Mouse (Mus musculus) thymus, postnatal 14 days (tissue): Measurements from ENCODE around the gene Notum.

Experiments
- DNase-seq: peaks from one replicate; pipeline ENCODE4 v3.0.0; 2021

Notum gene

DNA sequence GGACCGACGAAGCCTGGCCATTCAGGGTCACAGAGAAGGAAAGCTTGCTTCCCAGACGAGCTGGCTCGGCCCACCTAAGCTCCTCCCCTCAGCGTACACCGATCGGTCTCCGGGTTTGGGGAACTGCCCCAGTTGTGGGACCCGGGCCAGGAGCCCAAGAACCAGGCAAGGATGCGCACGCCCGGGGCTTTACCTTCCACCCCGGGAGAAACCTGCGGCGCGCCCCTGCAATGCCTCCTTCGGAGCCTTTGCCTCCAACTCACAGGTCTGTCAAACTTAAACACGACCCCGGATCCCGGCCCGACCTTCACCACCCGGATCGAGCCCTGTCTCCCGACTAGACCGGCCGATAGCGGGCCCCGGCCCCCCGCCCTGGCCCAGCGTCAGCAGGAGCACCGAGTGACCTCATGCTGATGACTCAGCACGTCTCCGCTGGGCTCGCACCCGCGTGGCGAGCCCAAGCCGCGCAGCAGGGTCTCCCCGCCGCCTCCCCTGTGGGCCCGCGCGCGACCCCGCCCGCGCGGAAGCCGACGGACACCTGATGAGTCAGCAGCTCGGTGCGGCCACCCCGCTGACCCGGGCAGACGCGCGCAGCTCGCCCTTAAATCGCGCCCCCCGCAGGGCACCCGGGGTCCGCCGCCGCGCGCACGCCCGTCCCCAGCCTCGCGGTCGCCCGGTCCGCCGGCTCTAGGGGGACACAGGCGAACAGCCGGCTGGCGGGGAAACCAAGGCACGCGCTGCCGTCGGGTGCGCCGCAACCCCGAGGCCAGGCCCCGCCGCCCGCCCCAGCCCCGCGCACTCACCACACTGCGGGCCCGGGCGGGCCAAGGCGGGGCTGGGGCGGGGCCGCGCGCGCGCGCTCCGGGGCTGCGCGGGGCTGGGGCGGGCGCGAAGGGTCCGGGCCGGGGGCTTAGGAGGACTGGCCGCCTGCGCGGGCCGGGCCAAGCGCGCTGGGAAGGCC is 28.1 kb downstream of the Notum start:
- peak; percentile 60 for DNase-seq

GRCm38 (mm10) chr11:120631726-120632448 is 29.1 kb downstream of the Notum start:
- no peak for DNase-seq

DNA sequence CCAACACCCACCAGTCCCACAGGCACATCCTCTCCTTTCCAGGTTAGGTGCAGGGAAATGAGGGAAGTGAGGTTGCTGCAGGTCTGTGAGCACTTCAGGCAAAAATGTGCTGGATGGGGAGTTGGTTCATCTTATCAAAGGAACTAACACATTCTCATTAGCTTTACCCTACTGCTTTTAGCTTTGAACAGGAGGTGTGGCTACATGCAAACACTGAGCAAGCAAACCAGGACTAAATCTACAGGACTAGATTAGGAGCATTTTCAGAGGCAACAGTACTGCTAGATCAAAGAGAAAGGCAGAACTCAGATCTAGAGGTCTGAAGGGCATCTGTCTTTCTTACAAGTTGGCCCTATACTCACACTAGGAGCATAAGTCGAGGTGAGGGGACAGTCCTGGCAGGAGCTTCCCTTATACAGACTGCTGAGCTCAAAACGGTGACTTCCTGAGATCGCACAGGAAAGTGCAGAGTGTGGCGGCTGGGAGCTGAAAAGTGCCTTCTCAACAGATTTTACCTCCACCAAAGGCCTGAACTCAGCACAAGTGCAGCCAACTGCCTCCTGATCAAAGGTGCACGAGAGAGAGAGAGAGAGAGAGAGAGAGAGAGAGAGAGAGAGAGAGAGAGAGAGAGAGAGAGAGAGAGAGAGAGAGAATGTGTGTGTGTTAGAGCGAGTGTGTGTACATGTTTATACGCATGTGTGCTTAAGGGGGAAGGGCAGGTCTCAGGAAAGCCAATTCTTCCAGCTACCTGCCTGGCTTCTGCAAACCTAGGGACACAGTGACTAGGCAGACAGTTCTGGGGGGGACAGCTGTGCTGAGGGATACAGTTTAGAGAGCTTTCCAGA is 29.9 kb downstream of the Notum start:
- DNase-seq, result peak; percentile 50

DNA sequence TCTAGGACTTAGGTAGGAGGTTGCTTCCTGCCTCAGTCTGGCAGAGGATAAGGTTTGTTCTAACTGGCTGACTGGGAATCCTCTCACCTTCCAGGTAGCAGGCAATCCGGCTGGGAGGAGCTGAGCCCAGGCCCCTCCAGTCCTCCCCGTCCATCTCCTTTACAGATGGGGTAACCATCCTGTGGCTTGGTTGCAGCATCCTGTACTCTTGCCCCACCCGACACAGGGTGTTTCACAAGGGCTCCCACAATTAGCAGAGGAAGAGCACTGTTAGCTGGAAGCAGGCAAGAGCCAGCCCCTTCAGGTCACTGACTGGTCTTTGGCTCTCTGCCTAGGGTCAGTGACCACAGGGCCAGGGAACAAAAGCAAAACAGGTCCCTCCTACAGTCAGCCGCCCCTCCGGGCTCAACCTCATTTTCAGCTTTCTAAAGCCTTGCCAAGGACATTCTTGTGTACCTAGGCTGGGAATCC is 30.5 kb downstream of the Notum start:
- DNase-seq, result no peak

DNA sequence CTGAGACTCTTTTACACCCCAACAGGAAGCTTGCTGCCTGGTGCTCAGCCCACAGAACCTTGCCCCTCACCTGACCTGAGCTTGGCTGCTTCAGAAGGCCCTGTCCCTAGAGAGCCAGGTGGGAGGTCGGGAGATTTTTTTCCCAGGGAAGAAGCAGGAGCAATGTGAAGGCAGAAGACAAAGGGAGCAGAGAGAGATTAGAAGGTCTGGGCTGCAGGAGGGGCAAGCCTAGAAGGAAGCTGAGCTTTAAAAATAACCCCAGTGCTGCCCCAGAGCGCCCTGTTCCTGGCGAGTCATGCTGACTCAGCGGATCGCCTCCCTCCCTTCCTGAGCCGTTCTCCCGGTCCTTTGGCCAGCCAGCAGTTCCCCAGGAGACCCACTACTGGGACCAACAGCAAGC is 31.1 kb downstream of the Notum start:
- DNase-seq, result no peak

DNA sequence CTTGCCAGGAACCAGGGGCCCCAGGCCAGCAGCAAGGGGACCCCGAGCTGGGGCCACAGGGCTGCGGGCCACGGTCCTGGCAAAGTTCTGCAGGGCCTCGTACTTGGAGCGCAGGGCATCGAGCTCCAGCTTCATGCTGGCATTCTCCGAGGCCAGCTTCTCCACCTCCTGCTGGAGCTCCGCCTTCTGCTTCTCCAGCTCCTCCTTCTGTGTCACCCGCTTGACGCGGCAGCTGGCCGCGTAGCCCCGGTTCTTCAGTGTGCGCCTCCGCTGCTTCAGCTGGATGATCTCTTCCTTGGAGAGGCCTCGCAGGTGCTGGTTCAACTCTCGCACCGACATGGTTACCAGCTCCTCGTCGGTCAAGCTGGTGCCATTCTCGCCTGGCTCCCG is 31.6 kb downstream of the Notum start:
- peak; percentile 83 for DNase-seq

DNA sequence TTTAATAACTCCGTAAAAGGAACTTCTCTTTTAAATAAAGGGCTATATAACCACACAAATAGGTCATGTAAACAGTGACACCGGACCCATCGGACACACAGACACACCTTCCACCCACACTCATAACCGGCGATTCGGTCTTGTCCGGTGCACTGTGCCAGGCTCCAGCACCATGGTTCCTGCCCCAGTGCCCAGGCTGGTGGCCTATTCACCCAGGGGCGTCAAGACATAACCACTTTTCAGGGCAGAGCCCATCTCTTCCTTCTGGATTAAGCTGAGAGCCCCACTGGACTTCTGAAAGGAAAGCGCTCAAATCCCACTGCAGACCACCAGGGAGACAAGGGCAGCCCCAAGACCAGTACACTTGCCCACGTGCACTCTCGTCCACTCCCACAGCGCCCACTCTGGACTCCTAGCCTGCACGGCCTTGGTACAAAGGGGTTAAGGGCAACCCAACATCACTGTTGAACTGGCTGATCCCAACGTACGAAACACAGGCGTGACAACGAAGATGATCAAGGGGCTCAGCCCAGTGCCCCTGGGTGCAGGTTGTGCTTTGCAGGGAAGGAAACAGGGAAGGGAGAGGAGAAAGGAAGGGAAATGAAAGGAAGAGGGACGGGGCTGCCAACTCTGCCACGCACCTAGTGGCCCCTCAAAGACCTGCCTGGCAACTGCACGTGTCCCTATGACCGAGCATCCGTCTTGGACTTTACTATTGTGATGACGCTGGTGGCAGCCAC is 32.2 kb downstream of the Notum start:
- DNase-seq, result no peak

DNA sequence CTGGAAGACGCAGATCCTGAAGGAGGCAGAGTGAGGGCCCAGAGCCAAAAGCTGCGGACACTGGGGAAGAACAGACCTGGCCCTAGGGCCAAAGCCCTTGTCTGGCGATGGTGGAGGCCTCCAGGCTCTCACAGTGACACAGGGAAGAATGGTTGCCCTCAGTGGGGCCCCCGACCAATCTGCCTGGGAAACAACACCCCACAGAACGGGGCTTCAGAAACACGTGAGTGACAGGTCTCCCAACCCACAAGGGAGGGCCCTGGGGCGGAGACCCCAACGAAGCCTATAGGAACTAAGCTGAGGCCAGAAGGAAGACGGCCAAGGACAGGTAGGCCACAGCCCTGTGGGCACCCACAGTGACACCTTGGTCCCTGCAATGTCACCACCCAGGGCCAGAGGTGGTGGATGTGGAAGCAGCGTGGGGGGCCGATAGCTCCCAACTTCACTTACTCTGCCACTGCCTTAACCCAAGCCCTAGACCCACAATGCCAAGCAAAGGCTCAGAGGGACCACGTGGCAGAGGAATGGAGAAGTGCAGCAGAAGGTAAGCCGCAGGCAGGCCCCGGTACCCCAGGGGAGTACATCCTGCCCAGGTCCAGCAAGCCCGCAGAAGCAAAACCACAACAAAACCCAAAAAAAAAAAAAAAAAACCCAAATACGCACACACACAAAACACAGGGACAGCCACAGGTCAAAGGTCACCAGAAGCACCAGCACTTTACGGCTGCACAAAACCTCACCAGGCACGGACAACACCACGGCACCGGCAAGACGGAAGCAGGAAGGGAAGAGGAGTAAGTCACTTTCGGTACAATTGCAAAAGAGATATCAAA is 33.3 kb downstream of the Notum start:
- peak; percentile 77 for DNase-seq

DNA sequence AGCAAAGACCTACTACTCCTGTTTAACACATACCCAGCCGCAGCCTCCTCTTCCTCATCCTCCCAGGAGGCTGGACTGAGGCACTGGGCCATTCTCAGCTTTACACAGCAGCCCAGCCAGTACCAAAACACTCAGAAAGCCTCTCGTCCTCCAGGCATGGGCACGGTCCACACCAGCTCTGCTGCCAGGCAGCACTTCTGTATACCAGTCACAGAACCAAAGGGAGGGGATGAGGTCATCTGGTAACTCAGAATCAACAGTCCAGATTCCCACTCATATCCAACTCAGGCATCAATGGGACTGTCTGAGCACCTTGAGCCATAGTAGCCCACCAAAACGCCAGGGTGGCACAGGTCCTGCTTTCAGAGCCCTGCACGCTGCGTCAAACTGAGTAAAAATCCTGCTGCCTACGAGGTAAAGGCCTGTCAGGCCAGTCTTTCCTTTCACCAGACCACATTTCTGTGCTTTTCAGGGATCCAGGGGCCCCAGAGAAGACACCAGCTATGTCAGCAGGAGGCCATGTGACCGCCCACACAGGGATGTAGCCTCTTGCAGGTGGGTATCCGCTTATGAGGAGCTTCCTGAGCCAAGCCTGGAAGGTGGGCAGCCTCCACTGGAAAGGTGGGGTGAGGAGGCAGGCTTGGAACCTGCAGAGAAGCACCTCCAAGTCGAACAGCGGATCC is 34.0 kb downstream of the Notum start:
- no peak for DNase-seq

DNA sequence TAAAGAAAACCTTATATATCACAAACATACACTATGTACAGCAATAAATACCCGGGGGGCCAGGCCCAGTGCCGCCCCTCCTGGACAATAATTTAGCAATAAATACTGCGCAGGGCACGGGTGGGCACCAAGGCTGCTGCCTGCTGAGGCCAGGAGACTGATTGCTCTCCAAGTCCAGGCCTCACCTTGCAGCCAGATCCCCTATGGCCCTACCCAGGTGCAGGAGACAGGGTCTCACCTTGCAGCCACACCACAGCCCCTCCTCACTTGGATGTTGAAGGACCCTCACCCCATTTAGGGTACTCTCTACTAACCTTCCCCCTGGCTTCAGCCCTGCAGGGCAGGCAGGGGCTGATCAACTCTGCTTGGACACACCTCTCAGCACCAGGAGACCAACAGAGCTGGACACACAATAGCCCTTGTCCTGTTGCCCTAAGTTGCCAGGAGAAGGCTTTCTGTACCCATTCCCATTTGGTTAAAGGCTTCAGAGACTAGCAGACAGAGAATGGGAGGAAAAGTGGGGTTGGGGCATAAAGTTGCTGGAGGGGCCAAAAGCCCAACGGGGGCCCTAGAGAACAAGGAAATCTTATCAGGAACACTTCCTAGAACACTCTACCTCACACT is 35.7 kb downstream of the Notum start, which contains the start of gene Sirt7:
Gene Sirt7, minus strand, starts transcription at position 89 of the 624 bp plus-strand sequence.
- DNase-seq, result no peak

DNA sequence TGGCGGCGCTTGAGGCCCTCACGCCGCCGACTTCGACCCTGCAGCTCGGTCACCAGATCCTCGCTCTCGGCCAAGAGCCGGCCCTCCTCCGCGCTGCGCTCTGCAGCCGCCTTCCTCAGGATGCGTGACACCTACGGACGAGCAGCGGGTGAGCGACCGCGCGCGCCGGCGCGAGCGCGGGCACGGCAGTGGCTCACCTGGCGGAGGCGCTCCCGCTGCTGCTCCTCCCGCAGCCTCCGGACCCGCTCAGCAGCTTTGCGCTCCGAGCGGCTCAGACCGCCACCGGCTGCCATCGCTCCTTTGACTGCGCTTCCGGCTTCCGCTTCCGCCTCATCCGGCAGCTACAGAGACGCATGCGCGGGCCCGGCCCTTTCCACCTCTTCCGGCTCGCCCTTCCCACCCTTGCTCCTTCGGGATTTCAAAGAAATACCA is 36.3 kb downstream of the Notum start:
- DNase-seq, result peak; percentile 92

DNA sequence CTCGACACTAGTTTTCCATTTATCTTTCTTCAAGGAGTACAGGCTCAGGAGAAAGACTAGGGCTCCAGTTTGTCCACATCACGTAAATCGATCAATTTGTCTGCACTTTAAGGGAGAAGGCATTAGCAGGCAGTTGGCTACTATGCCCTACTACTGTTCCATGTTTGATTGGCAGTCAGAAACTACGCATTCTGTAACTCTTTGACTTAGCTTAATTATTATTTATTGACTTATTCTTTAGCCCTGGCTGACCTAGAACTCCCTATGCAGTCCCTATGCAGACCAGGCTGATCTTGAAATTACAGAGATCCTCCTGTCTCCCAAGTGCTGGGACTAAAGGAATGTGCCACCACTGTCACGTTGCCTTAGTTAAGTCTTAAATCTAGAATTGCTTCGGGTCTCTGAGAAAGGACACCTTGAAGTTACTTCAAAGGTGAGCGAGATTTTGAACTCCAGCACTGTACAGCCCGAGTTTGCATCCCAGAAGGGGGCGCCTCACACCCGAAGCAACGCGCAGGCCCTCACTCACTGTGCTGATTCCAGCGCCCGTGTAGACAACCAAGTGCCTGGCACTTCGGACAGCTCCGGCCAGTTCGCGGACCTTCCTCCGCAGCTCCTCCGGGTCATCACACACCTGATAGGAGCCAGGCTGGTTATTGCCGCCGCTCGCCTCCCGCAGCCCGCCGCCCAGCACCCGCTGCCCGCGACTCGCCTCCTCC is 36.9 kb downstream of the Notum start:
- peak; percentile 86 for DNase-seq

DNA sequence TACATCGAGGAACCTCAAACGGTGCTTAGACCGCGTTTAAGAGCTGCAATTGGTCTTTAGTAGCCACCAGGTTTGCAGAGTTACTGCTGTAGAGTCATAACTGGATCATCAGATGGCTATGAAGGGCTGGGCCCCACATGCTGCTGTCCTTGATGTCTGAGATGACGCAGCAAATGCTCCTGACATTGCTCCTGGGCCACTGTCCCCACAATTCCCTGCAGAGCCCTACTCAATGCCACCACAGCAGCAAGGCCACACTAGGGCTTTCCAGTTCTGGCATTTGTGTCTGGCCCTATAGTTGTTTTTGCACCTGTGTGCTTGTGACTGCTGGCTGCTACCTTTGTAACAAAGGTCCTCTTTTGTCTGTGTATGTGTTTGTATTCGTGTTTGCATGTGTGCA is 38.2 kb downstream of the Notum start:
- DNase-seq, result no peak

DNA sequence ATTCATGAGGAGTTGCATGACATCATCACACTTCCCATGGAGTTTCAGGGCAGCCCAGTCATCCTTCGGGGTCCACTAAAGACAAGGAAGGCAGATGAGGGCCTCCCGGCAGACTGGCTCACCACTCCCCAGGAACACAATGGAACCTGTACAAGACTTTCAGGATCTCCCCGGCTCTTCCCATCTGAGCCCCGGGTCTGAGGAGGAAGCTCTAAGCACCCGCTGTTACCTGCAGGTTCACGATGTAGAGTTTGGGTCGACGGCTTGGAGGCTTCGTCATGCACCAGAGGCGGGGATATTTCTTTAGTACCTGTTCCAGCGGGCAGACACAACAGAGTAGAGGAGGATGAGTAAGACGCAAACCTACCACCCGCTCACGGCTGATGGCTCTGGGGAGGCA is 40.8 kb downstream of the Notum start:
- DNase-seq, result no peak

DNA sequence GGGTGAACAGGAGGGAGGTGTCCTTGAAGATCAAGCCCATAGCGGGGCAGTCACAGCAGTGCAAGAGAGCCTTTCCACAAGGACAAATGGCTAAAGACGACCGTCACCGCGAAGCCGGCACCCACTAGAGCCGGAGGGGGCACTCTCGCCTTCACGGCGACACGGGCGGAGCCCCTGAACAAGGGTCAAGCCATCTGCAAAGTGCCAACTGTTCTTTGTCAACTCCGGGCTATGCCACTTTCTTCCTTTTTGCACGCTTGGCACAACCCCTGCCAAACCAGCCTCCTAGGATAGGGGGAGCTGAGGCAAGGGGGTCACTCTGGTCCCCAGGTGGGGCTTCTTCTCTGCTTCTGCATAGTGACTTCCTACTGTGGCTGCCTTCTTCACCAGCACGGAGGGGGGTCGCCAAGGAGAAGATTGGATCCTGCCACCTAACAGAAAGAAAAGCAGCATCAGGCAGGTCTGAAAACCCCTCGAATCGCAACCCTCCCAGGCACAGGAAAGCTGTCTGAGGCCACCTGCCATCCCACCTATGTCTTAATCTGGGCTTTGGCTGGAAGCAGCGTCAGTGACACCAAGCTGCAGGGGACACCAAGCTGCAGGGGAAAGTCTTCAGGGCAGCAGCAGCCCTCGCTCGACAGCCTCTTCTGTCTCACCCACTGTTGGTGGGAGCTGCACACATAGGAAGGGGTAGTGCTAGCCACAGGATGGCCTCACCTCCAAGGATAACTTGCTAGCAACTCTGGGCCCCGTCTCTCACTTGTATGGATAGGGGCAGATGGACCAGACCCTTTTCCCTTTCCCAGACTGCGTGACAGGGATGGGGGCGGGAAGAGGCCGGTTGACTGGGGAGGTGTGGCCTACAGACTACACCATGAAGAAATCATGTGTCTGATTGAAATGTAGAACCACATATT is 42.1 kb downstream of the Notum start:
- no peak for DNase-seq

DNA sequence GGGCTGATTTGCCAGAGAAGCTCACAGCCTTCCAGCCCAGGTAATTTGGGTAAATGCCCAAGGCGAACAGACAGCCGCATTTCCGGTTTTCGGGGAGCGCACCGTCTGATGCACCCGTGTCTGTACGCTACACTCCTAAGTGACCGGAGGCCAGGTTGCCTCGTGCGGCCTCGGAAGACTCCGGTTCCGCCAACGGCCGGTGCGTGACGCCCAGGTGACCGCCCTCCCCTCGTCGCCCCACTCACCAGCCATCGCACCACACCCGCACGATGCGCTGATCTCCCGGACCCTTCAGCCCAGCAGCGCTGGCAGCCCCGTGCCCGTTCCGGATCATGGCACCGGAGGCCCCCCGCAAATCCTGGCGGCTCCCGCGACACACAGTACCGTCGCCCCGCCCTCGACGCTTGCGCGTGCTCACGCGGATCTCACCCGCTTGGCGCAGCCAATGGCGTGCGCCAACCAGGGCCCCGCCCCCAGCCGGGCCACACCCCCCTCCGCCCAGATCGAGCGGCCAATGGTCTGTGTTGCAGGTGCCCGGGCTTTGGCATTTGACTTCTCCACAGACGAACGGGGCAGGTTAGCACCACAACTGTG is 43.4 kb downstream of the Notum start, which contains the start of gene Pcyt2:
Gene Pcyt2, minus strand, starts transcription at position 418 of the 594 bp plus-strand sequence.
- DNase-seq, result peak; percentile 96

DNA sequence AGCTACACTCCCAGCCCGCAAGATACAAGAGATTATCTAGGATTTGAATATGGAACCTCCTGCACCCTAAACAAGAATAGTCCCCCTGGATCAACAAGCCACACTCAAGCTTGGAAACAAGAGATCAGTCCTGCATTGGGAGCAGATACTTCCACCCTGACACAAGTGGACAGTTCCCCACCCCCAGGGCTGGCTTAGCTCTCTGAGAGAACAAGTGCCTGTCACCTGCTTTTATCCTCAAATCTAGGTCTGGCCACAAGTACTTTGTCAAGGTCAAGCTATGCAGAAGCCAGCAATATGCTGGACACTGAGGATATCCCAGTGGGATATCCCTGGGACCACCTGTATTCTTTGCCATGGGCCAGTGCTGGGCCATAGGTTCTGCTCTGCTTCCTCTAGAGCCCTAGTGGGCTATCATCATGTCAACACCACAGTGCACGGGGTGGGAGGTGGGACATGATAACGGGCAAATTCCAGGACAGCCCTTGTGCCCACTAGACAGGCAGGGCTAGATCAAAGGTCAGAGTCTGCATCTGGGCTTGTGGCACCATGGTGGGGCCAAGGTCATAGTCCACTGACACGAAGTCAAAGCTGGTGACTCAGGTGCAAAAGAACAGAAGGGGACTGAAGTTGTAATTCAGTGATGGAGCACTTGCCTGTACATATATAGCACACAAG is 44.2 kb downstream of the Notum start:
- no peak for DNase-seq
